Mouse (Mus musculus) CD4-positive helper T cell, adult 2 months (primary cell): Measurements from ENCODE around the gene Mrpl52.

ENCODE experiments used
- DNase-seq: peaks from one replicate; pipeline ENCODE4 v3.0.0-alpha.2; 2012; ENCODE audit warnings: low read depth, missing footprints, low spot score

The Mrpl52 gene

GRCm38 (mm10) chr14:54412000-54412576 lies 14.6 kb upstream of the Mrpl52 start:
- DNase-seq, result no peak

- DNase-seq, result peak; percentile 35
Measured at GRCm38 (mm10) chr14:54412629-54413170, 14.0 kb upstream of the Mrpl52 start.

- DNase-seq, result no peak
Measured at GRCm38 (mm10) chr14:54413877-54414700, 12.6 kb upstream of the Mrpl52 start.

- no peak for DNase-seq
Measured at GRCm38 (mm10) chr14:54415241-54416020, 11.3 kb upstream of the Mrpl52 start.

- DNase-seq, result no peak
Measured at GRCm38 (mm10) chr14:54416229-54416775, 10.4 kb upstream of the Mrpl52 start.

- DNase-seq, result no peak
Measured at GRCm38 (mm10) chr14:54416830-54417229, 9.9 kb upstream of the Mrpl52 start.

- no peak for DNase-seq
Measured at GRCm38 (mm10) chr14:54417623-54418081, 9.1 kb upstream of the Mrpl52 start, which contains the start of gene Slc7a7. Gene Slc7a7, minus strand, starts transcription at chr14:54417780.

GRCm38 (mm10) chr14:54421014-54421413 lies 5.7 kb upstream of the Mrpl52 start:
- no peak for DNase-seq

- DNase-seq, result peak; percentile 59
Measured at GRCm38 (mm10) chr14:54423406-54423805, 3.3 kb upstream of the Mrpl52 start.

- no peak for DNase-seq
Measured at GRCm38 (mm10) chr14:54424634-54425033, 2.1 kb upstream of the Mrpl52 start.

GRCm38 (mm10) chr14:54425540-54425939 lies 1.2 kb upstream of the Mrpl52 start:
- DNase-seq, result no peak

- no peak for DNase-seq
Measured at GRCm38 (mm10) chr14:54426003-54426688, 563 bp upstream of the Mrpl52 start.

- DNase-seq, result no peak
Measured at GRCm38 (mm10) chr14:54427696-54428095, 987 bp downstream of the Mrpl52 start.

GRCm38 (mm10) chr14:54428421-54428820 lies 1.7 kb downstream of the Mrpl52 start:
- DNase-seq, result no peak

- DNase-seq, result no peak
Measured at GRCm38 (mm10) chr14:54429332-54430093, 2.8 kb downstream of the Mrpl52 start.

GRCm38 (mm10) chr14:54430406-54431145 lies 3.9 kb downstream of the Mrpl52 start:
- DNase-seq, result no peak

GRCm38 (mm10) chr14:54431334-54432077 lies 4.8 kb downstream of the Mrpl52 start, which contains the start of gene Mmp14:
Gene Mmp14, plus strand, starts transcription at chr14:54431612.
- DNase-seq, result no peak

- peak; percentile 38 for DNase-seq
Measured at GRCm38 (mm10) chr14:54432078-54432836, 5.5 kb downstream of the Mrpl52 start.
